In the genomic region with DNA sequence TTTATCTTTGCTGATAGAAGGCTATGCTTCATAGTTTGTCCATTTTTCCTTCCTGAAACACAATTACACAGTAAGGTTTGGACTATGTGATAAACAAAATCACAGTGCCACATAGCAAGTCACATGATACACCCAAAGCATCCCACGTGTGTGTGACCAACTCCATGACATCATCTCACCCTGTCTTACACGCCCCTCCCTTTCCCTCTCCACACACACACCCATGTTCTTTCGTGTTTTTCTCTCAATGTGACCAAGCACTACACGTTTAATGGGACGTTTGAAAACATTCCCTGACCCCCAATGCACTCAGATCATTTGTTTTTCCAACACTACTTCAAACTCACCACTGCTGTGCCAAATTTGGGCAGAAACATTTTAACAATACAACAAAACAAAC, we compare ENCODE assay signal across 26 mouse cellular contexts.
"Had no signal": no experiment of that assay in that cellular context is flagged by ENCODE, and none has a peak within 500 bp of the region (broad histone marks: within the 10 kb centered on the region; RNA-seq: fewer than 3 reads in every experiment).

No protein-coding gene starts in this region.

- H3K27me3 ChIP-seq: heart, embryonic 13.5 days; heart, embryonic 15.5 days; hindbrain, embryonic 13.5 days; hindbrain, embryonic 15.5 days; kidney, embryonic 15.5 days; limb, embryonic 13.5 days; limb, embryonic 15.5 days had no signal

- H3K4me1 ChIP-seq: hindbrain, embryonic 13.5 days; hindbrain, embryonic 15.5 days had no signal

- H3K36me3 ChIP-seq: heart, embryonic 13.5 days; heart, embryonic 15.5 days; hindbrain, embryonic 13.5 days; hindbrain, embryonic 15.5 days; kidney, embryonic 15.5 days; limb, embryonic 13.5 days; limb, embryonic 15.5 days had no signal

- H3K9ac ChIP-seq: heart, embryonic 13.5 days; heart, embryonic 15.5 days; hindbrain, embryonic 13.5 days; hindbrain, embryonic 15.5 days; kidney, embryonic 15.5 days; limb, embryonic 13.5 days; limb, embryonic 15.5 days had no signal

- H3K4me3 ChIP-seq: gastrocnemius, adult 2 months; heart, adult 2 months; heart, embryonic 13.5 days; heart, embryonic 15.5 days; hindbrain, embryonic 13.5 days; hindbrain, embryonic 15.5 days; kidney, embryonic 15.5 days; limb, embryonic 13.5 days; limb, embryonic 15.5 days had no signal

- ATAC-seq: hindbrain, postnatal 0 days; intestine, embryonic 16.5 days had no signal

- H3K9me3 ChIP-seq: heart, embryonic 13.5 days; heart, embryonic 15.5 days; hindbrain, embryonic 13.5 days; hindbrain, embryonic 15.5 days; kidney, embryonic 15.5 days; limb, embryonic 13.5 days; limb, embryonic 15.5 days had no signal

- H3K4me2 ChIP-seq: heart, embryonic 11.5 days; heart, embryonic 13.5 days; heart, embryonic 15.5 days; hindbrain, embryonic 13.5 days; hindbrain, embryonic 15.5 days; kidney, embryonic 15.5 days; limb, embryonic 13.5 days; limb, embryonic 15.5 days had no signal

- DNase-seq: gastrocnemius, adult 2 months; gastrocnemius, postnatal 10 days; gastrocnemius, postnatal 25 days; heart, adult 11 months; heart, adult 2 months; heart, postnatal 14 days; heart, postnatal 36 days; kidney, adult 11 months; kidney, adult 2 months; kidney, adult 9 months; kidney, postnatal 14 days; kidney, postnatal 36 days; layer of hippocampus, adult 9-11 months; layer of hippocampus, postnatal 36 days; left cerebral cortex, postnatal 4 days had no signal

- H3K27ac ChIP-seq: gastrocnemius, adult 2 months; heart, adult 2 months; heart, embryonic 13.5 days; heart, embryonic 15.5 days; hindbrain, embryonic 13.5 days; hindbrain, embryonic 15.5 days; hindbrain, postnatal 0 days; kidney, embryonic 15.5 days; kidney, postnatal 0 days; limb, embryonic 13.5 days; limb, embryonic 15.5 days had no signal
